Mouse (Mus musculus): Measurements from ENCODE around the gene Zfp36l2.
A peak's percentile ranks its signal among the peaks of the same experiment; 100 is the strongest.
"Not testable (repeated sequence)": the region's sequence is repeated elsewhere in the genome, so short reads cannot be mapped to it uniquely, and the experiment has no call there.

The Zfp36l2 gene

GRCm38 (mm10) chr17:84187727-84188373 lies at the start of gene Zfp36l2:
Gene Zfp36l2, minus strand, starts transcription at chr17:84187947.
- DNase-seq: peak; percentile 86

- no peak for DNase-seq
These were observed 49.2 kb upstream of the Zfp36l2 start for GRCm38 (mm10) chr17:84236781-84237557.

DNA sequence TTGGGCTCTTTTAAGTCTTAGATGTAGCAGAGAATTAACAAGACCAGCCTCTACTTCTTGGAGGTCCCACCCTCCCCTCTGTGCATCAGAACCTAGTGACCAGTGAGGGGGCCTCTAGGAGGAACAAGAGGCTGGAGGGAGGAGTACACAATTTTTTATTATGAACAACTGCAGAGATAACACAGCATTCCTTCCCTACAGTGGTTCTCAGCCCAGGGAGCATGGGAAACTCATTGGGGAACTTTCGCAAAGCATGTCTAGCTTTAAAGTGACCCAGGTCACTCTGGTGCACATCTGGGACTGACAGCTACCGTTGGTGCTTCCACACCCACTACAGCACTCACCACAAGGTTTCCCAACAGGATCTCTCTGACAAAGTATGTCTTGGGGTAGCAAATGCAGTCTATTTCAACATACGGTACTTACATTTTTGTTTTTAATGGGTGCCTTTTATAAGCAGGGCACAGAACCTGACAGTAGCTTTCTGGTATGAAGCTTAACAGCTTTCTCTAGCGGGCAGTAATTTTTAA lies 47.7 kb upstream of the Zfp36l2 start:
- no peak for DNase-seq

- DNase-seq: not testable (repeated sequence)
These were observed 47.0 kb upstream of the Zfp36l2 start for GRCm38 (mm10) chr17:84234785-84235184.

- no peak for DNase-seq
These were observed 46.0 kb upstream of the Zfp36l2 start for GRCm38 (mm10) chr17:84233758-84234157.

- no peak for DNase-seq
These were observed 43.6 kb upstream of the Zfp36l2 start for GRCm38 (mm10) chr17:84231361-84231760.

- DNase-seq: no peak
These were observed 40.5 kb upstream of the Zfp36l2 start for GRCm38 (mm10) chr17:84228223-84228622.

DNA sequence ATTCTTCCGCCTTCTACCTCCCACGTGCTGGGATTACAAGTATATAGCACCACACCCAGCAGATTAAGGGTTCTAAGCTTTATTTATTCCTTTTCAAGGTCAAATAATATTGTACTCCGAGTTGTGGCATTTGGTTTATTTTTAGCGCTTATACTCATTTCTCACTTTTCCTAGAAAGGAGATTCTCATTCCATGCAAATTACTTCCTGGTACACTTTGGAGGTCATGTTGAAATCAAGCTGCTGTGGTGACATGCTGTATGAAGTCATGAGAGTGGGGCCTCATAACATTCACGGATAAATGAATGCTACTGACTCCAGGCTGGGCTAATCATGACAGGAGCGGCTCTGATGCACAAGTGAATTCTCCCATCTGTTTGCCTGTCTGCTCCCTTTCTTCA lies 38.9 kb upstream of the Zfp36l2 start:
- no peak for DNase-seq

- DNase-seq: no peak
These were observed 38.5 kb upstream of the Zfp36l2 start for GRCm38 (mm10) chr17:84226231-84226630.

DNA sequence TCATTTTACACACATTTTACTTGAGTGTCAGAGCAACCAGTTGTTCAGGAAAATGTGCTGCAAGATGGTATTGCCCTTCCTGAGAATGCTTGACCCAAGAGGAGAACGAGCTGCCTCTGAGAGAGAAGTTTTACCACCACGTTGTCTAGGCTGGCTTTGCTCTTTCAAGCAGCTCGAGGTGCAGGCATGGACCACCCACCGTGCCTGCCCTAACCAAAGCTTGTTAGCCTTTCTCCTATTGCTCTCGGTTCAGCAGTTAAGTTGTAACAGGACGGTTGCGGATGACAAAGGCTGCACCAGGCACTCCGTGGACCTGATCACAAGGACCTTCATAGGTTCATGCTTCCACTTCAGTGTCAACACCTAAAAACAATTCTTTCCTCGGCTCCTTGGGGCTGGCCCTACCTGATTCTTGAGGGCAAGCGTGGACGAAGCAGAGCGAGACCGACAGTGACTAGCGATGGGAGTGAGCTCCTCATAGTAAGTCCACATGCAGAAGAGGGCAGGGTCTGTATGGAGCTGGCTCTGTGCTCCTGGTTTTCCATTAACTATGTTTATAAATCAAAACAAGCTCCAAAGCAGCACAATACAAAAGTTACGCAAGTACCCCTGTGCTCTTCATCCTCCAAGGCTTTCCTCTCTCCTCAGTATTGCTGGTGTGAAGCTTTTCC lies 36.6 kb upstream of the Zfp36l2 start:
- no peak for DNase-seq

- DNase-seq: not testable (repeated sequence)
These were observed 31.1 kb upstream of the Zfp36l2 start for GRCm38 (mm10) chr17:84218841-84219240.

DNA sequence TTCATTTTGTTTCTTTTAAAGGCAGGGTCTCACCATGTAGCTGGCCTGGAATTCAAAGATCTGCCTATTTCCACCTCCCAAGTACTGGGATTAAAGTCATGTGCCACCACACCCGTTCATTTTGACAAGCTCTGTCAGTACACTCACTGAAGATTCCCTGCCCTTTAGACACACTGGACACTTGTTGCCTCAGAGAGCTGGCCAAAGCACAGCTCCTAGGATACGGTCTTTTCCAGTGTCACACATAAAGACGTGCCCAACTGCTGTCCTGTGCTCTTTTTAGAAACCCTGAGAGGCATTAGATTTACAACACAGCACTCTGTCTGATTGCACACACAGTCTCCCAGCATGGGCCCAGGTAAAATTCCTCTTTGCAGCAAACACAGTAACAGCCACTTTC lies 29.9 kb upstream of the Zfp36l2 start:
- DNase-seq: no peak

GRCm38 (mm10) chr17:84215264-84215960 lies 27.7 kb upstream of the Zfp36l2 start:
- DNase-seq: no peak

DNA sequence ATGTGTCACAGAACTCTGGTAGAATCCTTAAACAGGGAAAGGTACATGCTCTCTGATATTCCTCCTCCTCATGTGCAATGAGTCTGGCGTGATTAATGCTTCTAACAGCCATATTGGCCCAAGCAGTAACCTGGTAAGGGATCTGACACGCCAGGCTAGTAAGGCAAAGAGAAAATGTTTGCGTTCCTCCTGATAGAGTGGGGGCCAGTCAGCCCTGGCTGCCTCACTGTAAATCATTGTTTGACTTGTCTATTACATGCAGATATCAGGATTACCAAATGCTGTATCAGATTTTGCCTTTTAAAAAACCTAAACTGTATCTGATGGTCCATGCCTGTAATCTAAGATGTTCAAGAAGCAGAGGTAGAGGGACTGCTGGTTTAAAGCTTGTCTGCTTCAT lies 25.7 kb upstream of the Zfp36l2 start:
- DNase-seq: no peak

DNA sequence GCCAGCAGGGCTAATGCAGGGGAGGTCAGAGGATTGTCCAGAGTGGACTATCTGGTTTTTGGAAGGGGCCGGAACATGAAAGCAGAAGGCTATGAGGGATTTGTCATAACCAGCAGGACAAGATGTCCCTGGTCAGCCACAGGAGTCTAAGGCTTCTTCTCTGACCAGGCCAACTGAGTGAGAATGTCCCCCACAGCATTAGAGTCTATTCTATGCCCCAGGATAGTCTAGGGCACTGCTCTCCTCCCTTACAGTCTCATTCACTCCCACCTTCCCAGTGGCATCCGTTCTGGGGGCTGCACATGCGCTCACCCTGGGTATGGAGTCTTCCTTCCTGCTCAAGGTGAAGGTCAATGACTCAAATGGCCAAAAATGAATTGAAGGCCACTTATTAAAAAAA lies 19.9 kb upstream of the Zfp36l2 start:
- DNase-seq: no peak

GRCm38 (mm10) chr17:84206239-84206638 lies 18.5 kb upstream of the Zfp36l2 start:
- DNase-seq: no peak

DNA sequence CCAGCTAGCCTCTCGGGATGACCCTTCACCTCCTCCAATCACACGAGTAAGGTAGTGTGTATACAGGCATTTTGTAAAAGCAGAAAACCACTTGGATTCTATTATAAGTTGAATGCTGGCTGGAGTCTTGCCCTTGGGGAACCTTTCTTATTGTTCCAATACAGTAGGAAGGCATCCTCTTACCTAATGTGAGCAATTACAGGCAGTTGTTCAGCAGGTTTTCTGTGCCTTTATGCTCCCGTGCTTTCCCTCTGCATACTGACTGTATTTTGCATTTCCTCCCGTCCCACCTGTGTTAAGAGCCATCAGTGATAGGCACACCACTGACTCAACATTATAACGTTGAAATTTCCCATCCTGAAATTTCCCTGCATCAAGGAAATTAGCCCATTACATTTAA lies 17.2 kb upstream of the Zfp36l2 start:
- DNase-seq: no peak

DNA sequence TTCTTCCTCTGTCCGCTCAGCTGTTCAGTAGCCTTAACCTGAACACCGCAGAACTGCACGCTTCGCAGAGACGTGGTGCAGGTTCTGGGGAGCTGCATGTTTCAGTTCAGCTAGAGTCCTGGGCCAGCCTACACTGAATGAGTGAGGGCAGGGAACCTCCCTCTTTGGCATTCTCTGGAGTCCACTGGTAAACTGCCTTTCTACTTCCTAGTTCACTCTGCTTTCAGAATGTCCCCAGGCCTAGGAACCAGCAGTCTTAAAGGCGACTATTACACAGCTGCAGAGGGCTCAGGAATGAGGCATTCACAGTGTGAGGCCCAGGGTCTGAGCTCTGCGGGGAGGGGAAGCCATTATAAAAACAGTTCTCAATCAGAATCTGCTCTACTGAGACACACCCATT lies 15.6 kb upstream of the Zfp36l2 start:
- DNase-seq: no peak

GRCm38 (mm10) chr17:84201183-84201582 lies 13.4 kb upstream of the Zfp36l2 start:
- DNase-seq: no peak

GRCm38 (mm10) chr17:84197912-84198344 lies 10.2 kb upstream of the Zfp36l2 start:
- no peak for DNase-seq

DNA sequence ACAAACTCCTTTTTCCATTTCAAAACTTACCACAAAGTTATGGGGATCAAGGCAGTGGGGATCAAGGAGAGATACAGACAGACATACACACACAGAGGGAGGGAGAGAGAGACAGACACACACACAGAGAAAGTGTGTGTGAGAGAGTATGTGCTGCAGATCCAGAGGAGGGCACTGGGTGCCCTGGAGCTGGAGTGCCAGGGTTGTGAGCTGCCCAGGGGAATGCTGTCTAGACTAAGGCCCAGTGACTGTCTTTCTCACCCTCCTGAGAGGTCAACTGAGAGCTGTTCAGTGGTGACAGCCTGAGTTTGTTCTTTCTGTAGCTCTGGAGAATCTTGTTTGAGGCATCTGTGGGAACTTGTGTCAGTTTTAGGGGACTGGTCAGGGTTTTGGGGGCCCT lies 8.6 kb upstream of the Zfp36l2 start:
- no peak for DNase-seq

DNA sequence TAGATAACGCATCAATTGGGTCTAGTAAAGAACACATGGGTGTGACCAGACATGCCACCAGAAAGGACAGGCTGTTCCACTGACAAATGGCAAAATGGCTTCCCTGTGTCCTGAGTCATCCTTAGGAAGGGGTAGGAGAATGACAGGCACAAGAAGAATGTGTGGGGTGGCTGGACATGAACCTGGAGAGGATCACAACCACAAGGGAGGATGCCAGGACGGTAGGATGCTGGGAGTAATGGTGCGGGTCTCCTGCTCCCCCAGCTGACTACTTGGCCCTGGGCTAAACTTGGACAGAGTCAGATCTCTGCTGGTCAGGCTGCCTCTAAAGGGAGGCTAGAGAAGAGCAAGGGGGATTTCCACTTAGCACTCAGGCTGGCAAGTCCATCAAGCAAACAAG lies 8.1 kb upstream of the Zfp36l2 start:
- no peak for DNase-seq

DNA sequence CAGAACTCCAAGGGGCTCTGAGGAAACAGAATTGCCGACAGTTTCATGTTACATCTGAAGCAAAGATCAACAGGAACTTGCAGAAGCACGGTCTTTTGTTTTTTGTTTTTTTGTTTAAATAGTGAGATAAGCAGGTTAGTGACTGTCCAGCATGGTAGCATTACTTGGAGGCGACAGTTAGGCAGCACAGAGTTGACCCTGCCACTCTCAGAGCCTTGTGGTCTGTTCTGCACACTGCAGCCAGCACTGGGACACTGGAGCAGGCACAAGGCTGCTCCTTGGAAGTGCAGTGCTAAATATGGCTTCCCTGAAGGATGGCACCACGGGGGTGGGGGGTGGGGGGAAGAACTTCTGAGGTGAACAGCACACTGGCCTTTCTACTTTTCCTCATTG lies 7.3 kb upstream of the Zfp36l2 start:
- no peak for DNase-seq
